Mouse (Mus musculus): ENCODE measurements around the gene Pcdh15. TPM values are rescaled to one million over a fixed set of nuclear protein-coding genes. Genes with fewer than 3 reads are reported as not detected.

Pcdh15 gene
- polyA plus RNA-seq, 1 experiment from 2014 or later: 1.9 TPM

DNA sequence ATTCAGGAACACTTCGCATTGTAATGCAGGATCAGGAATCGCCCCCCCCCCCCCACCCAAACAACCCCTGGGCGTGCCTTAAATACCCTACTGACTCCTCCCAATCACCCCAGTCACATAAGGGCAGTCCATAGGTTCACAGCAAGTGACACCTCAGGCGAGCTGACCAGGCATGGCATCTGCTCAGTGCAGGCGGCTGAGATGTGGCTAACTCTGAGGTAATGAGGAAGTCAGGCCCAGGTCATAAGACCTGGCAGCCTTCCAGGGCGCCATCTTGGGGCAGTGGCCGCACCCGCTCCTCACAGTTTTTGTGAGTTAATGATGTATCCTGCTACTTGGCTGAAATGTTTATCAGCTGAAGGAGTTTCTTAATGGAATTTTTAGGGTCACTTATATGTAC, 713.2 kb downstream of the Pcdh15 start:
- 84% methylated on average over 8 of the region's 8 CpGs for WGBS
- no peak overlapping the region for H3K4me3 ChIP-seq (ENCODE audit: low read depth, low read length)
- no peak overlapping the region for H3K27ac ChIP-seq (ENCODE audit: low read depth, low read length)

DNA sequence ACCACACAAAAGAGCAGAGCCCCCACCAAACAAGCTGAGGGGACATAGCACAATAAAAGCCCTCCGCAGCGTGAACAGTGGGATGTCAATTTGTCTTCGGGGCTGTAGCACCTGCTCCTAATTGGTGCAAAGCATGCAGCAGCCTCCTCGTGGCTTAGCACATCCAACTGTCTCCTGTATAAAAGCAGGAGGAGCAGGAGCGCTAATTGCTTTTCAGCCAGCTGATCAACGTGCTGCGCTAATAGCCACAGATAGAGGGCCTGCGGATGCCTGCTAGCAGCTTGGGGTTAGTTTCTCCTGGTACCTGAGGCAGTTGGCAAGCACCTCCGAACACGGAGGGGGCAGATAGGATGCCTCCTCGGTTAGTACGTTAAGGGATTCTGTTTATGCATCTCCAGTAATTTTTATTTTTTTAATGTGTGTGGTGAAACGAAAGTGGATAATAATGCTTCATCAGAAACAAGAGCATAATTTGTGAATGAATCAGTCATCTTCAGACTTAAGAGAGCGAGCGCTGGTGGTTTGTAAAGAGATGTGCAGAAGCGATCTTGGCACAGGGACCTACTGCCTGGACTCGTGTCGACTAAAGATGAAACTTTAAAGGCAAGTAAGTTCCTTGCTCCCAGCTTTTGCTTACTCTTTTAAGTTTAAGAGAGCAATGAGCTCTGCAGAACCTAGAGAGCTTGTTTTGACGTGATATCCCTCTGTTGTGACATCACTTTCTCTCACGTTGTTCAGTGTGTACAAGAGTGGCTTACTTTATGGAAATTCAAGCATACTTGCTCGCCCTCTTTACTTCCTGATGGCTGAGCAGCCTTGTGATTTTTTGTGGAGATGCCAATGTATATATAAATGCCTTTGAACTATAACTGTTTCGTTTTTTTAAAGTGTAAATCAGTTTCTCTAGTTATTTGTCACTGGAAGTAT, 722.8 kb downstream of the Pcdh15 start:
- Histone ChIP-seq H3K4me2 (ENCODE audit: low read length) (peak overlapping the region; percentile 55), H3K27ac (ENCODE audit: low read depth, low read length) (no peak overlapping the region; the same call in 1 of the 2 replicates), H3K27me3 (replicated peaks; ENCODE audit: control insufficient read depth, insufficient read depth, low read length) (no peaks in the 10 kb centered on the region), H3K9ac (ENCODE audit: low read length) (peak overlapping the region; percentile 40; the same call in 1 of the 2 replicates), H3K4me3 (ENCODE audit: low read depth, low read length) (peak overlapping the region; percentile 24), H3K4me1 (ENCODE audit: control insufficient read depth, insufficient read depth, low read length) (peaks cover 6% of the 10 kb centered on the region), H3K9me3 (replicated peaks; ENCODE audit: control insufficient read depth, low read length) (no peaks in the 10 kb centered on the region), H3K36me3 (ENCODE audit: control insufficient read depth, insufficient read depth, low read length) (no peaks in the 10 kb centered on the region)
- ATAC-seq (peak; percentile 91), DNase-seq (ENCODE audit: low spot score) (peak; percentile 87)
- WGBS: 13% methylated on average over 22 of the region's 22 CpGs

More for the DNA sequence above, 713.2 kb downstream of the Pcdh15 start:
- DNase-seq (ENCODE audit: low spot score) (no peak), ATAC-seq (no peak)
- no peak overlapping the region for H3K4me2 ChIP-seq (ENCODE audit: low read length)
- no peak overlapping the region for H3K9ac ChIP-seq (ENCODE audit: low read length)
- H3K4me1 ChIP-seq (ENCODE audit: control insufficient read depth, insufficient read depth, low read length): no peaks in the 10 kb centered on the region
- no peaks in the 10 kb centered on the region for H3K9me3 ChIP-seq (replicated peaks; ENCODE audit: control insufficient read depth, low read length)
- H3K36me3 ChIP-seq (ENCODE audit: control insufficient read depth, insufficient read depth, low read length): no peaks in the 10 kb centered on the region
- no peaks in the 10 kb centered on the region for H3K27me3 ChIP-seq (replicated peaks; ENCODE audit: control insufficient read depth, insufficient read depth, low read length)

DNA sequence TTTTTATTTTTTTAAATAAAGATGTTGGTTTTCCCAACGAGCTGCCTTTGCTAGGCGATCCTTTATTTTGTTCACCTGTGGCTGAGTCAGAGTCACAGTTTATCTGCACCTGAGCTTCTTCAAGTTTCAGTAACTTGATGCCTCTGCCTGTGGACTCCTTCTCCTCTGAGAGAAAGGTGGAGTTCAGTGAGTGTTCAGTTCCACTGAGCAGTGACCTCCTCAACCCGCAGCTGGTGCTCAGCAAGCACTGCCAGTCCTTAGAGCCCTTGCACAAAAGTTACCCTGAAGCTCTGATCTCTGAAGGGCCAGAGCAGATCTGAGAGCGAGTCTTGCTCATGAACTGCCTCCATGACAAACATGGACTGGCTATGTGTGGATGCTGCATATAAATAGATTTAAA, 724.1 kb downstream of the Pcdh15 start:
- Histone ChIP-seq H3K4me1 (ENCODE audit: control insufficient read depth, insufficient read depth, low read length) (peaks cover 6% of the 10 kb centered on the region), H3K4me2 (ENCODE audit: low read length) (no peak overlapping the region), H3K27ac (ENCODE audit: low read depth, low read length) (no peak overlapping the region), H3K4me3 (ENCODE audit: low read depth, low read length) (no peak overlapping the region), H3K27me3 (replicated peaks; ENCODE audit: control insufficient read depth, insufficient read depth, low read length) (no peaks in the 10 kb centered on the region), H3K9ac (ENCODE audit: low read length) (no peak overlapping the region), H3K36me3 (ENCODE audit: control insufficient read depth, insufficient read depth, low read length) (no peaks in the 10 kb centered on the region), H3K9me3 (replicated peaks; ENCODE audit: control insufficient read depth, low read length) (no peaks in the 10 kb centered on the region)
- no peak for ATAC-seq
- 67% methylated on average over 4 of the region's 4 CpGs for WGBS
- no peak for DNase-seq (ENCODE audit: low spot score)

DNA sequence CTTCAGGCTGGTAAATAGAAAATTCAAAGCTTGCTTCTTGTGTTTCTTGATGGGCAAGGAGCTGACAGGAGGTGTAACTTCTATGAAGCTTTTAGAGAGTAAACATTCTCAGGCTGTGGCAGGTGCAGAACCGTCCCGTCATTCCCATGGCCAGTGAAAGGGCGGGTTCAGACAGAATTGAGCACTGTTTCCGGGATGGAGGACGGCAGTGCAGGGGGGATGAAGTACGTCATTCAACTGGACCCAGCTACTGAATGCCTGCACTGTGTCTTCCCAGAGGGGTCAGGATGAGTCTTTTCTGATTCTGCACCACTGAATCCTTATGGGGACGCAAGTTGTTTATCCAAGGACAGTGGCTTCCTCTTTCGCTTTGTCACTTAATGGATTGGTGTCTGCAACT, 727.2 kb downstream of the Pcdh15 start:
- Histone ChIP-seq H3K27ac (ENCODE audit: low read depth, low read length) (no peak overlapping the region), H3K36me3 (ENCODE audit: control insufficient read depth, insufficient read depth, low read length) (no peaks in the 10 kb centered on the region), H3K27me3 (replicated peaks; ENCODE audit: control insufficient read depth, insufficient read depth, low read length) (no peaks in the 10 kb centered on the region), H3K4me3 (ENCODE audit: low read depth, low read length) (no peak overlapping the region), H3K4me1 (ENCODE audit: control insufficient read depth, insufficient read depth, low read length) (peaks cover 5% of the 10 kb centered on the region), H3K9ac (ENCODE audit: low read length) (no peak overlapping the region), H3K9me3 (replicated peaks; ENCODE audit: control insufficient read depth, low read length) (no peaks in the 10 kb centered on the region), H3K4me2 (ENCODE audit: low read length) (no peak overlapping the region; the same call in 1 of the 2 replicates)
- no peak for ATAC-seq
- WGBS: 53% methylated on average over 8 of the region's 8 CpGs
- peak; percentile 2 for DNase-seq (ENCODE audit: low spot score)

DNA sequence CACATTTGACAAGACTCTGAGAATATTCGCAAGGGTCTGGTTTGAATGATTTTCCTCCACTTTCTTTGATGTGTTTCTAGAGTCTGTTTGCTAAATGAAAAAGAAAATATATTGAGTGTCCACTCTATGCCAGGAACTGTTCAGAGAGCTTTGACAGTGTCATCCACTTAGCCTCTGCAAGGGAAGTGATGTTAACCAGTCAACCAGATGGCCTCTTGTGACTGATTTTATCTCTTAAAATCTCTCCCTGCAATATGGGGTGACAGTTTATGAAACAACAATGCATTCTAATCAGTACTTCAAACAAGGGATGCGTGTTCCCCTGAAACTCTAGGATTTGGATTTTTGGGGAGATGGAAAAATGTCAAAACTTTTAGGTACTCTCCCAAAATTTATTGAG, 729.6 kb downstream of the Pcdh15 start:
- Histone ChIP-seq H3K4me1 (ENCODE audit: control insufficient read depth, insufficient read depth, low read length) (no peaks in the 10 kb centered on the region), H3K36me3 (ENCODE audit: control insufficient read depth, insufficient read depth, low read length) (no peaks in the 10 kb centered on the region), H3K27me3 (replicated peaks; ENCODE audit: control insufficient read depth, insufficient read depth, low read length) (no peaks in the 10 kb centered on the region), H3K27ac (ENCODE audit: low read depth, low read length) (no peak overlapping the region), H3K9me3 (replicated peaks; ENCODE audit: control insufficient read depth, low read length) (no peaks in the 10 kb centered on the region), H3K4me2 (ENCODE audit: low read length) (no peak overlapping the region), H3K4me3 (ENCODE audit: low read depth, low read length) (no peak overlapping the region), H3K9ac (ENCODE audit: low read length) (no peak overlapping the region)
- WGBS: 80% methylated on average over 2 of the region's 2 CpGs
- no peak for ATAC-seq
- DNase-seq (ENCODE audit: low spot score): no peak

DNA sequence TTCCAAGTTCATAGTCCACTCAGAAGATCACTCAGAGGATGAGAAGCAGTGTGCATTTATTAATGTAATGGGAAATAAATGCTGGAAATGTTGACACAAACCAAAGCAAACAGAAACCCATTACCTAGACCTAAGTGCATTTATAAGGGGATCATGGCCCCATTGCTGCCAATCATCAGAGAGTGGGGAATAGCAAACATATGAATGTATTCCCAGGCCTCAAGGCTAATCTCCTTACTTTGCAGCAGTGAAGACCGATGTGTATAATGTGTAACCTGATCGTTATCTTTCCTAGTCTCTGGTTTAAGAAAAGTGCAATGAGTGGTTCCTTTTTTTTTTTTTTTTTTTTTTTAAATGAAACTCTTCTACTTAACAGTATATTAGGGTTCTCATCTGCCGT, 745.9 kb downstream of the Pcdh15 start:
- no peak for ATAC-seq
- no peak overlapping the region for H3K4me2 ChIP-seq (ENCODE audit: low read length)
- no peak overlapping the region for H3K4me3 ChIP-seq (ENCODE audit: low read depth, low read length)
- H3K9me3 ChIP-seq (replicated peaks; ENCODE audit: control insufficient read depth, low read length): no peaks in the 10 kb centered on the region
- H3K4me1 ChIP-seq (ENCODE audit: control insufficient read depth, insufficient read depth, low read length): no peaks in the 10 kb centered on the region
- no peaks in the 10 kb centered on the region for H3K27me3 ChIP-seq (replicated peaks; ENCODE audit: control insufficient read depth, insufficient read depth, low read length)
- H3K9ac ChIP-seq (ENCODE audit: low read length): no peak overlapping the region
- no peak for DNase-seq (ENCODE audit: low spot score)
- 70% methylated on average over 3 of the region's 3 CpGs for WGBS
- H3K27ac ChIP-seq (ENCODE audit: low read depth, low read length): no peak overlapping the region
- H3K36me3 ChIP-seq (ENCODE audit: control insufficient read depth, insufficient read depth, low read length): no peaks in the 10 kb centered on the region

DNA sequence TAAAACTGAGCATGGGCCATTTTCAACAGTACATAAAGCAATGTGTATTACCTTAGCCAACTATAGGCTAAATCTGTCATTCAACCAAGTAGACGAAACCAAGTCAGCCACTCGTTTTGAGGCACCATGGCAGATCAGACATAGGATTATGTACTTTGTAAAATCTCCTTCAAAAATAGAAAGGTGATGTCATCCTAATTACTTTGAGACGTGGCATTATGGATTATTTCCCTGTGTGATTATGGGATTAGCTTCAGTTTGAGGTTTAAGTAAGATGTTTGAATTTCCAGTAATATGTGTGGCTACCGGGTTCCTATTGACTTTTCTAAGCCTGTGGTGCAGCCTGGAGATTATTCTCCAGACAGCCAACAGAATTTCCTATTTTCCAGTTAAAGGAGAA, 763.0 kb downstream of the Pcdh15 start:
- H3K36me3 ChIP-seq (ENCODE audit: control insufficient read depth, insufficient read depth, low read length): no peaks in the 10 kb centered on the region
- H3K9ac ChIP-seq (ENCODE audit: low read length): no peak overlapping the region
- H3K4me2 ChIP-seq (ENCODE audit: low read length): no peak overlapping the region
- 68% methylated on average over 4 of the region's 4 CpGs for WGBS
- no peaks in the 10 kb centered on the region for H3K9me3 ChIP-seq (replicated peaks; ENCODE audit: control insufficient read depth, low read length)
- ATAC-seq (no peak), DNase-seq (ENCODE audit: low spot score) (no peak)
- no peak overlapping the region for H3K27ac ChIP-seq (ENCODE audit: low read depth, low read length)
- H3K27me3 ChIP-seq (replicated peaks; ENCODE audit: control insufficient read depth, insufficient read depth, low read length): no peaks in the 10 kb centered on the region
- no peak overlapping the region for H3K4me3 ChIP-seq (ENCODE audit: low read depth, low read length)
- H3K4me1 ChIP-seq (ENCODE audit: control insufficient read depth, insufficient read depth, low read length): no peaks in the 10 kb centered on the region

DNA sequence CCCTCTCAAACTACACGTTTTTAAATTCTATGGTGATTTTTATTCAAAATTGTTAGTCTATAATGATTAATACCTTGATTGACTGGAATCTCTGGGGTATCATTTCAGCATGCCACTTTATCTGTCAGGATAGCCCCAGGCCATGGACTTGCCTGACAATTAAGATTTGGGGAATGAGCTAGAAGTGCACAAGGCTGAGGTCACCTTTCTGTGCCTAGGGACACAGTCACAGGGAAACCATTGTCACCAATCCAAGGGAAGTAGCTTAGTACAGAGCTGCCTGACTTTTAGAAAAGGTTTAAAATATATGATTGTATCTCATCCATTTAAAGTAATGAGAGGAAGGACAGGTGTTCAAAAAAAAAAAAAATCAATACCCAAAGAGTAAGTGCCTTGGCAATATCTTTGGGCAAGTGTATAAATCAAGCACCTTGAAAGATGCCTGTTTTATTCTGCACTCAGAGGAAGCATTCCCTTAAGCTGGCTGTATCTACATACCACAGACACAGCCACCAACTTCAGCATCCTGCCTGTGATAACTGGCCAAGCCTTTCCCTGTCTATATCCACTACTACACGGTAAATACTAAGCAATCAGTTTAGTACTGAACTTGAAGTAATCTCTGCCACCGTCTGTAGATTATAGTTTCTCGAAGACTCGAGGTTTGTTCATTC, 779.0 kb downstream of the Pcdh15 start:
- Histone ChIP-seq H3K27ac (ENCODE audit: low read depth, low read length) (no peak overlapping the region), H3K9ac (ENCODE audit: low read length) (no peak overlapping the region), H3K4me1 (ENCODE audit: control insufficient read depth, insufficient read depth, low read length) (no peaks in the 10 kb centered on the region), H3K9me3 (replicated peaks; ENCODE audit: control insufficient read depth, low read length) (no peaks in the 10 kb centered on the region), H3K4me3 (ENCODE audit: low read depth, low read length) (no peak overlapping the region), H3K36me3 (ENCODE audit: control insufficient read depth, insufficient read depth, low read length) (no peaks in the 10 kb centered on the region), H3K27me3 (replicated peaks; ENCODE audit: control insufficient read depth, insufficient read depth, low read length) (no peaks in the 10 kb centered on the region), H3K4me2 (ENCODE audit: low read length) (no peak overlapping the region)
- ATAC-seq: peak; percentile 20; the same call in 1 of the 2 replicates
- no peak for DNase-seq (ENCODE audit: low spot score)
- WGBS: 67% methylated on average over 5 of the region's 5 CpGs

DNA sequence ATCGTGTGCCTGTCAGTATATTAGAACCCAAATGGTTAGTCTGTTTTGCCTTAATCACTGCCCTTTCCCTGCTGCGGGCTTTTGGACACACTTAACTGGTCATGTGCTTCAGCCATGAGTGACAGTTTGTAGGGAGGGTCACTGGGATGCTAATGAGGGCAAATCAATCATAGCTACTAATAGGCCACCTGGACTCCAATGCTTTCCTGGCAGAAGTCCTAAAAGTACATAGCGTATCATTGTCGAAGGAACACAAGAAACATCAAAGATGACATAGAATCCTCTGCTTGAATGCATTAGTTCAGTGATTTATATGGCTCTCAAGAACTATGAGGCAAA, 779.6 kb downstream of the Pcdh15 start:
- H3K9me3 ChIP-seq (replicated peaks; ENCODE audit: control insufficient read depth, low read length): no peaks in the 10 kb centered on the region
- H3K9ac ChIP-seq (ENCODE audit: low read length): no peak overlapping the region
- no peaks in the 10 kb centered on the region for H3K36me3 ChIP-seq (ENCODE audit: control insufficient read depth, insufficient read depth, low read length)
- 53% methylated on average over 4 of the region's 4 CpGs for WGBS
- DNase-seq (ENCODE audit: low spot score): peak; percentile 16
- no peak overlapping the region for H3K4me3 ChIP-seq (ENCODE audit: low read depth, low read length)
- H3K27ac ChIP-seq (ENCODE audit: low read depth, low read length): no peak overlapping the region
- ATAC-seq: peak; percentile 44; the same call in 1 of the 2 replicates
- no peaks in the 10 kb centered on the region for H3K4me1 ChIP-seq (ENCODE audit: control insufficient read depth, insufficient read depth, low read length)
- no peaks in the 10 kb centered on the region for H3K27me3 ChIP-seq (replicated peaks; ENCODE audit: control insufficient read depth, insufficient read depth, low read length)
- no peak overlapping the region for H3K4me2 ChIP-seq (ENCODE audit: low read length)
